ENCODE assay signal across 19 mouse cellular contexts in genomic region chr12:31270361-31270760, GRCm38 (mm10). TPM values are rescaled to one million over a fixed set of nuclear protein-coding genes. Genes with fewer than 3 reads are reported as not detected.
DNase-seq lines count a peak whose midpoint lies in the region; ATAC-seq and TF ChIP-seq lines count a peak whose summit lies in the region.
"Had no signal": no experiment of that assay in that cellular context is flagged by ENCODE, and none has a peak within 500 bp of the region (broad histone marks: within the 10 kb centered on the region; RNA-seq: fewer than 3 reads in every experiment).

No protein-coding gene starts in this region.

- intact Hi-C loops in heart, adult 2 months (cut with DNase I): no loop called here

- no peak for TF ChIP-seq CTCF in heart, adult 2 months (IDR thresholded peaks at IDR 0.05)
- TF ChIP-seq CTCF in kidney, postnatal 0 days (IDR thresholded peaks at IDR 0.05; ENCODE audit: low read depth): no peak

- no peaks in the 10 kb centered on the region for H3K9me3 ChIP-seq in heart, embryonic 11.5 days (replicated peaks; ENCODE audit: control insufficient read depth, low read length)
- H3K9me3 ChIP-seq in kidney, postnatal 0 days (replicated peaks; ENCODE audit: low read length): no peaks in the 10 kb centered on the region
- H3K9me3 ChIP-seq in embryonic facial prominence, embryonic 13.5 days: no peaks in the 10 kb centered on the region
- no peaks in the 10 kb centered on the region for H3K9me3 ChIP-seq in limb, embryonic 15.5 days

- no peaks in the 10 kb centered on the region; the same call in 1 of the 2 replicates for H3K79me2 ChIP-seq in heart, adult 2 months (replicated peaks; ENCODE audit: control insufficient read depth, insufficient read depth, low read length)

- H3K4me1 ChIP-seq in heart, embryonic 11.5 days (ENCODE audit: control insufficient read depth, insufficient read depth, low read length): peaks cover 45% of the 10 kb centered on the region
- peaks cover 16% of the 10 kb centered on the region for H3K4me1 ChIP-seq in heart, adult 2 months (ENCODE audit: control insufficient read depth, insufficient read depth, low read length)
- H3K4me1 ChIP-seq in kidney, postnatal 0 days (replicated peaks; ENCODE audit: insufficient read depth, low read length): peaks cover 45% of the 10 kb centered on the region
- peaks cover 66% of the 10 kb centered on the region for H3K4me1 ChIP-seq in embryonic facial prominence, embryonic 13.5 days
- peaks cover 48% of the 10 kb centered on the region for H3K4me1 ChIP-seq in limb, embryonic 15.5 days

- no peak overlapping the region for H3K9ac ChIP-seq in heart, embryonic 11.5 days (ENCODE audit: low read depth, low read length)
- no peak overlapping the region for H3K9ac ChIP-seq in heart, adult 2 months (ENCODE audit: low read depth, low read length)
- no peak overlapping the region for H3K9ac ChIP-seq in kidney, postnatal 0 days (ENCODE audit: low read depth, low read length)
- H3K9ac ChIP-seq in embryonic facial prominence, embryonic 13.5 days: no peak overlapping the region
- no peak overlapping the region for H3K9ac ChIP-seq in limb, embryonic 15.5 days

- no peak overlapping the region for H3K4me3 ChIP-seq in heart, embryonic 11.5 days (ENCODE audit: low read depth, low read length)
- H3K4me3 ChIP-seq in heart, adult 2 months: no peak overlapping the region
- no peak overlapping the region for H3K4me3 ChIP-seq in kidney, postnatal 0 days (replicated peaks; ENCODE audit: low read depth, low read length)
- H3K4me3 ChIP-seq in embryonic facial prominence, embryonic 13.5 days: no peak overlapping the region
- no peak overlapping the region for H3K4me3 ChIP-seq in limb, embryonic 15.5 days

- H3K27me3 ChIP-seq in heart, embryonic 11.5 days (ENCODE audit: control insufficient read depth, insufficient read depth, low read length): no peaks in the 10 kb centered on the region
- H3K27me3 ChIP-seq in heart, adult 2 months (ENCODE audit: control insufficient read depth, insufficient read depth, low read length): no peaks in the 10 kb centered on the region
- no peaks in the 10 kb centered on the region for H3K27me3 ChIP-seq in kidney, postnatal 0 days (ENCODE audit: insufficient read depth, low read length)
- no peaks in the 10 kb centered on the region for H3K27me3 ChIP-seq in embryonic facial prominence, embryonic 13.5 days
- no peaks in the 10 kb centered on the region for H3K27me3 ChIP-seq in limb, embryonic 15.5 days

- 79% methylated on average over 10 of the region's 10 CpGs for WGBS in heart, embryonic 11.5 days (ENCODE audit: insufficient replicate concordance)
- 81% methylated on average over 10 of the region's 10 CpGs for WGBS in heart, adult 2 months
- 76% methylated on average over 10 of the region's 10 CpGs for WGBS in kidney, postnatal 0 days
- 87% methylated on average over 10 of the region's 10 CpGs for WGBS in embryonic facial prominence, embryonic 13.5 days
- 88% methylated on average over 10 of the region's 10 CpGs for WGBS in limb, embryonic 15.5 days

- peak overlapping the region; percentile 88 for H3K27ac ChIP-seq in heart, embryonic 11.5 days (ENCODE audit: low read depth, low read length)
- no peak overlapping the region; the same call in 1 of the 2 replicates for H3K27ac ChIP-seq in heart, adult 2 months
- peak overlapping the region; percentile 78 for H3K27ac ChIP-seq in kidney, postnatal 0 days
- peak overlapping the region; percentile 40; the same call in 1 of the 2 replicates for H3K27ac ChIP-seq in embryonic facial prominence, embryonic 13.5 days
- peak overlapping the region; percentile 66 for H3K27ac ChIP-seq in limb, embryonic 15.5 days
- H3K27ac ChIP-seq: macrophage had no signal

- DNase-seq in heart, adult 2 months: no peak
- no peak for DNase-seq in kidney, postnatal 0 days (ENCODE audit: low spot score)
- DNase-seq in kidney, adult 8-10 months: no peak
- DNase-seq in left cerebral cortex, adult 9 months (ENCODE audit: low spot score in 2 of 2): no peak
- DNase-seq: cerebellum, adult 11-12 months; layer of hippocampus, adult 9-11 months; right cerebral cortex, adult 18-20 months had no signal

- TF ChIP-seq POLR2A in heart, adult 2 months (IDR thresholded peaks at IDR 0.05; ENCODE audit: insufficient read depth, low read depth, low read length): no peak

- H3K36me3 ChIP-seq in heart, embryonic 11.5 days (ENCODE audit: control insufficient read depth, insufficient read depth, low read length): peaks cover 27% of the 10 kb centered on the region
- peaks cover 33% of the 10 kb centered on the region for H3K36me3 ChIP-seq in heart, adult 2 months (ENCODE audit: control insufficient read depth, insufficient read depth, low read length)
- peaks cover 33% of the 10 kb centered on the region for H3K36me3 ChIP-seq in kidney, postnatal 0 days (ENCODE audit: insufficient read depth, low read length)
- H3K36me3 ChIP-seq in embryonic facial prominence, embryonic 13.5 days: peaks cover 61% of the 10 kb centered on the region
- peaks cover 32% of the 10 kb centered on the region for H3K36me3 ChIP-seq in limb, embryonic 15.5 days

- TF ChIP-seq EP300 in heart, adult 2 months (IDR thresholded peaks at IDR 0.05; ENCODE audit: insufficient read depth, low read depth, low read length): no peak

- peak overlapping the region; percentile 48; the same call in 1 of the 2 replicates for H3K4me2 ChIP-seq in heart, embryonic 11.5 days
- H3K4me2 ChIP-seq in kidney, postnatal 0 days (ENCODE audit: low read length): peak overlapping the region; percentile 45; the same call in 1 of the 2 replicates
- no peak overlapping the region; the same call in 1 of the 2 replicates for H3K4me2 ChIP-seq in embryonic facial prominence, embryonic 13.5 days
- no peak overlapping the region for H3K4me2 ChIP-seq in limb, embryonic 15.5 days

- no peak for ATAC-seq in heart, embryonic 11.5 days (replicated peaks; ENCODE audit: insufficient number of reproducible peaks, low FRiP score, low TSS enrichment)
- no peak for ATAC-seq in kidney, postnatal 0 days (replicated peaks; ENCODE audit: low FRiP score, low read depth)
- ATAC-seq in embryonic facial prominence, embryonic 13.5 days (ENCODE audit: insufficient number of reproducible peaks, insufficient read depth, low FRiP score, low TSS enrichment, low read depth): no peak
- no peak for ATAC-seq in limb, embryonic 15.5 days (ENCODE audit: insufficient number of reproducible peaks, low FRiP score, low TSS enrichment, low read depth)
- ATAC-seq in megakaryocyte, adult 5-6 weeks (ENCODE audit: poor library complexity, severe bottlenecking): no peak

RNA-seq across cellular contexts. Expression of gene Lamb1, which starts 5.3 kb away (rescaled TPM):
- polyA plus RNA-seq in heart, embryonic 11.5 days (2014; fragmentation: Nextera tagmentation; extraction: Ambion mirVana): 67.4 and 92.3 TPM in 2 replicates
- 10 to 100 TPM; 55.3 to 58.1 TPM for total RNA-seq in heart, adult 2 months (2021)
- polyA plus RNA-seq in heart, adult 2 months (2012; rRNA removed): 25.1 and 44.1 TPM in 2 replicates
- 115 and 128 TPM in 2 replicates for polyA plus RNA-seq in kidney, postnatal 0 days (2015; fragmentation: Nextera tagmentation; extraction: Ambion mirVana)
- polyA plus RNA-seq in embryonic facial prominence, embryonic 13.5 days (2015; fragmentation: Nextera tagmentation; extraction: Ambion mirVana): 61.9 and 85.0 TPM in 2 replicates
- 68.1 and 71.0 TPM in 2 replicates for polyA plus RNA-seq in limb, embryonic 15.5 days (2015; fragmentation: Nextera tagmentation; extraction: Ambion mirVana)
- total RNA-seq in megakaryocyte, adult 5-6 weeks (2015): 0.20 and 1.0 TPM in 2 replicates
- total RNA-seq in megakaryocyte, adult 5-6 weeks (2017): 2.5 and 9.6 TPM in 2 replicates
- total RNA-seq: MEL had no signal

RNA-seq across cellular contexts. Expression of gene Gm6993, which starts 29.8 kb away (rescaled TPM):
- not detected in 2 replicates for polyA plus RNA-seq in heart, embryonic 11.5 days (2014; fragmentation: Nextera tagmentation; extraction: Ambion mirVana)
- not detected for total RNA-seq in heart, adult 2 months (2021)
- polyA plus RNA-seq in heart, adult 2 months (2012; rRNA removed): not detected in 2 replicates
- polyA plus RNA-seq in kidney, postnatal 0 days (2015; fragmentation: Nextera tagmentation; extraction: Ambion mirVana): not detected in 2 replicates
- not detected in 2 replicates for polyA plus RNA-seq in embryonic facial prominence, embryonic 13.5 days (2015; fragmentation: Nextera tagmentation; extraction: Ambion mirVana)
- polyA plus RNA-seq in limb, embryonic 15.5 days (2015; fragmentation: Nextera tagmentation; extraction: Ambion mirVana): not detected in 2 replicates
- not detected in 2 replicates for total RNA-seq in megakaryocyte, adult 5-6 weeks (2015)
- total RNA-seq in megakaryocyte, adult 5-6 weeks (2017): not detected in 2 replicates
- total RNA-seq: MEL; midbrain, postnatal 0 days; neutrophil, adult 5-6 weeks had no signal
- polyA plus RNA-seq: cortical plate, adult 2 months; gonadal fat pad, adult 2 months; limb, embryonic 11.5 days; macrophage; midbrain, postnatal 0 days; thymus, postnatal 0 days had no signal

Comparison
In these comparisons a context has a peak if more than half of its experiments do, and no peak if none do; other contexts are left out.
1. H3K4me2 ChIP-seq: peak in heart, embryonic 11.5 days (single experiment) and kidney, postnatal 0 days (single experiment); none in embryonic facial prominence, embryonic 13.5 days (single experiment) and limb, embryonic 15.5 days (single experiment).